Mouse (Mus musculus) layer of hippocampus, adult 18-20 months (tissue): ENCODE data around the gene Fasn. TPM values are rescaled to one million over a fixed set of nuclear protein-coding genes. Genes with fewer than 3 reads are reported as not detected.

Experiments used
- DNase-seq, 2 experiments: peaks; one replicate each; pipeline ENCODE4 v3.0.0; 2022; ENCODE audit warnings: low spot score in 2 of 2
- total RNA-seq, 2 experiments: library from RNA; stranded (reverse); gene quantifications; 2 replicates each; pipeline ENCODE4 v1.2.3; 2021

The Fasn gene
- total RNA-seq, 2 experiments from 2014 or later = 183 to 187 TPM

- DNase-seq = no peak
Observed at GRCm38 (mm10) chr11:120829757-120830532, 5.6 kb upstream of the Fasn start.

GRCm38 (mm10) chr11:120828416-120828815 lies 4.1 kb upstream of the Fasn start:
- DNase-seq = no peak

- DNase-seq = no peak
Observed at GRCm38 (mm10) chr11:120826016-120826953, 1.9 kb upstream of the Fasn start.

GRCm38 (mm10) chr11:120825289-120825863 lies 1.0 kb upstream of the Fasn start:
- DNase-seq = no peak

- no peak for DNase-seq
Observed at GRCm38 (mm10) chr11:120824787-120825288, 491 bp upstream of the Fasn start.

- no peak for DNase-seq
Observed at GRCm38 (mm10) chr11:120823551-120823947, 798 bp downstream of the Fasn start.

- DNase-seq = peak in 1 of 2 experiments; percentile 42
Observed at GRCm38 (mm10) chr11:120822831-120823550, 1.4 kb downstream of the Fasn start.

GRCm38 (mm10) chr11:120822321-120822720 lies 2.0 kb downstream of the Fasn start:
- no peak for DNase-seq

GRCm38 (mm10) chr11:120821076-120821922 lies 3.0 kb downstream of the Fasn start:
- DNase-seq = no peak

- DNase-seq = no peak
Observed at GRCm38 (mm10) chr11:120820546-120820945, 3.8 kb downstream of the Fasn start.

GRCm38 (mm10) chr11:120819556-120819955 lies 4.8 kb downstream of the Fasn start:
- no peak for DNase-seq

GRCm38 (mm10) chr11:120818251-120818650 lies 6.1 kb downstream of the Fasn start:
- DNase-seq = no peak

- no peak for DNase-seq
Observed at GRCm38 (mm10) chr11:120817358-120817757, 7.0 kb downstream of the Fasn start.

- peak in 1 of 2 experiments; percentile 60 for DNase-seq
Observed at GRCm38 (mm10) chr11:120812068-120812467, 12.3 kb downstream of the Fasn start.

- DNase-seq = no peak
Observed at GRCm38 (mm10) chr11:120808010-120808409, 16.3 kb downstream of the Fasn start.

GRCm38 (mm10) chr11:120805375-120806298 lies 18.7 kb downstream of the Fasn start:
- DNase-seq = no peak

- DNase-seq = no peak
Observed at GRCm38 (mm10) chr11:120804769-120805168, 19.6 kb downstream of the Fasn start.

- DNase-seq = no peak
Observed at GRCm38 (mm10) chr11:120804274-120804673, 20.1 kb downstream of the Fasn start.
